Mouse (Mus musculus): ENCODE results near the gene Ptprt. TPM values are rescaled to one million over a fixed set of nuclear protein-coding genes. Genes with fewer than 3 reads are reported as not detected.

The Ptprt gene
- total and polyA plus RNA-seq, 3 experiments = not detected

DNA sequence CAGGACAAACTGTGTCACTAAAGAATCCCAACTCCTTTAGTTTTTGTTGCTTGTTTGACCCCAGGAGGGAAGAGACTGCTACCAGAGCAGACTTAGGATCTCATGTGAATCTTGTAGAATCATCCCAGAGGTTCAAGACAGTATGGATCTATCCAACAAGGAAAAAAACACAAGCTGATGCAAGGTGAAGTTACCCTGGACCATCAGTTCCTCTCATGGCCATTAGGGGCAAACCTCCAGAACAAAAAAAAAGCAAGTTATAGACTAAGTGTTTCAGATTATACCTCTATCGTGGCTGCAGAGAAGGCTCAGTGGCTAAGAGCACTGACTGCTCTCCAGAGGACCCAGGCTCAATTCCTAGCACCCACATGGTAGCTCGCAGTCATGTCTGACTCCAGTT is 88.1 kb downstream of the Ptprt start:
- TF ChIP-seq CTCF (IDR thresholded peaks at IDR 0.05 in 2 of 3, conservative IDR thresholded peaks at IDR 0.05 in 1 of 3; ENCODE audit: control insufficient read depth in 1 of 3, insufficient read depth in 1 of 3, low read depth in 2 of 3, low read length in 3 of 3, poor library complexity in 1 of 3, severe bottlenecking in 1 of 3) (no peak), GATA1 (IDR thresholded peaks at IDR 0.05; ENCODE audit: low read depth, low read length) (no peak), CHD1 (IDR thresholded peaks at IDR 0.05; ENCODE audit: low read depth, low read length) (no peak), MYC (IDR thresholded peaks at IDR 0.05; ENCODE audit: low read depth, low read length) (no peak), UBTF (IDR thresholded peaks at IDR 0.05; ENCODE audit: borderline replicate concordance, insufficient read depth, low read depth, low read length) (no peak), TBP (IDR thresholded peaks at IDR 0.05; ENCODE audit: low read depth, low read length) (no peak), ZNF384 (IDR thresholded peaks at IDR 0.05; ENCODE audit: low read depth, low read length) (no peak), ETS1 (IDR thresholded peaks at IDR 0.05; ENCODE audit: low read depth, low read length) (no peak), RCOR1 (IDR thresholded peaks at IDR 0.05; ENCODE audit: low read depth, low read length) (no peak), CHD2 (IDR thresholded peaks at IDR 0.05; ENCODE audit: low read length) (no peak), MAX (IDR thresholded peaks at IDR 0.05; ENCODE audit: low read length) (no peak), POLR2AphosphoS2 (IDR thresholded peaks at IDR 0.05; ENCODE audit: low read length) (no peak), JUND (IDR thresholded peaks at IDR 0.05; ENCODE audit: low read depth, low read length) (no peak), USF1 (IDR thresholded peaks at IDR 0.05; ENCODE audit: low read depth, low read length) (no peak)
- DNase-seq (ENCODE audit: low read depth, low spot score) = no peak
- no peaks in the 10 kb centered on the region for H3K27me3 ChIP-seq (ENCODE audit: control insufficient read depth in 1 of 2, insufficient read depth in 2 of 2, low read length in 2 of 2)
- H3K27ac ChIP-seq (ENCODE audit: control insufficient read depth, low read depth, low read length) = no peak overlapping the region
- H3K36me3 ChIP-seq (ENCODE audit: control insufficient read depth in 1 of 2, insufficient read depth in 2 of 2, low read length in 2 of 2) = no peaks in the 10 kb centered on the region
- H3K4me1 ChIP-seq (ENCODE audit: control insufficient read depth in 1 of 2, insufficient read depth in 2 of 2, low read length in 2 of 2) = no peaks in the 10 kb centered on the region
- no peaks in the 10 kb centered on the region for H3K9me3 ChIP-seq (replicated peaks; ENCODE audit: insufficient read depth, low read length)
- H3K79me2 ChIP-seq (ENCODE audit: control insufficient read depth, insufficient read depth, low read length, poor library complexity) = no peaks in the 10 kb centered on the region
- H3K4me3 ChIP-seq (ENCODE audit: control insufficient read depth in 1 of 2, insufficient read depth in 1 of 2, low read depth in 2 of 2, low read length in 2 of 2) = no peak overlapping the region
- no peak overlapping the region for H3K9ac ChIP-seq (ENCODE audit: control insufficient read depth, low read depth, low read length, poor library complexity, severe bottlenecking)

DNA sequence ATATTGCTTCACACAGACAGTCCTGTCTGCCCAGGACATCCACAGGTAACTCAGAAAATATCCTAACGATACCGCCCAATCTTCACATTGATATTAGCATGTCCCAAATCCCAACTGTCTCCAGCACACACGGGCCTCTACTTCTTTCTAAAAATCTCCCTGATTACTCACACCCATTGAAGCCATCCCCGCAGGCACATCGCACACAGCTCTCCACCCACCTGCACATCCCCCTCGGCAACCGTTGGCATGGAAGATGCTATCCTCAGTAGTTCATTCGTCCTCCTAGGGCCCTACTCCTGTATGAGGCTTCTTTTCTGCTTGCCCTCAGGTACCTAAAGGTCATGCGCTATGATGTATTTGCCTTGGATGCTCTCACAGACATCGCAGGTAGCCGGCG is 89.9 kb downstream of the Ptprt start:
- H3K9me3 ChIP-seq (replicated peaks; ENCODE audit: insufficient read depth, low read length) = no peaks in the 10 kb centered on the region
- H3K79me2 ChIP-seq (ENCODE audit: control insufficient read depth, insufficient read depth, low read length, poor library complexity) = no peaks in the 10 kb centered on the region
- no peaks in the 10 kb centered on the region for H3K36me3 ChIP-seq (ENCODE audit: control insufficient read depth in 1 of 2, insufficient read depth in 2 of 2, low read length in 2 of 2)
- no peak for TF ChIP-seq HCFC1 (IDR thresholded peaks at IDR 0.05; ENCODE audit: low read depth, low read length)
- no peak for TF ChIP-seq MAZ (IDR thresholded peaks at IDR 0.05; ENCODE audit: low read depth, low read length)
- TF ChIP-seq E2F4 (IDR thresholded peaks at IDR 0.05; ENCODE audit: borderline replicate concordance, low read depth, low read length) = no peak
- TF ChIP-seq SMC3 (IDR thresholded peaks at IDR 0.05; ENCODE audit: low read depth, low read length) = no peak
- TF ChIP-seq MXI1 (IDR thresholded peaks at IDR 0.05; ENCODE audit: low read depth, low read length) = no peak
- TF ChIP-seq TCF12 (IDR thresholded peaks at IDR 0.05; ENCODE audit: low read depth, low read length) = no peak
- TF ChIP-seq MYB (IDR thresholded peaks at IDR 0.05; ENCODE audit: low read depth, low read length) = no peak
- TF ChIP-seq USF1 (IDR thresholded peaks at IDR 0.05; ENCODE audit: low read depth, low read length) = no peak
- no peak for TF ChIP-seq NRF1 (IDR thresholded peaks at IDR 0.05; ENCODE audit: insufficient read depth, low read depth, low read length, poor library complexity, severe bottlenecking)
- TF ChIP-seq ZMIZ1 (IDR thresholded peaks at IDR 0.05; ENCODE audit: low read depth, low read length) = no peak
- no peak for TF ChIP-seq ETS1 (IDR thresholded peaks at IDR 0.05; ENCODE audit: low read depth, low read length)
- no peak for TF ChIP-seq CHD2 (IDR thresholded peaks at IDR 0.05; ENCODE audit: low read length)
- no peak for TF ChIP-seq BHLHE40 (IDR thresholded peaks at IDR 0.05; ENCODE audit: borderline replicate concordance, low read depth, low read length)
- TF ChIP-seq TBP (IDR thresholded peaks at IDR 0.05; ENCODE audit: low read depth, low read length) = no peak
- TF ChIP-seq SIN3A (IDR thresholded peaks at IDR 0.05; ENCODE audit: low read length) = no peak
- no peak for TF ChIP-seq ELF1 (IDR thresholded peaks at IDR 0.05; ENCODE audit: low read depth, low read length)
- TF ChIP-seq EP300 (IDR thresholded peaks at IDR 0.05; ENCODE audit: low read depth in 1 of 2, low read length in 2 of 2) = no peak
- no peak for TF ChIP-seq MEF2A (IDR thresholded peaks at IDR 0.05; ENCODE audit: extremely low read depth, insufficient replicate concordance, low read depth, low read length, poor library complexity, severe bottlenecking)
- no peak for TF ChIP-seq GABPA (IDR thresholded peaks at IDR 0.05; ENCODE audit: low read depth, low read length)
- TF ChIP-seq ZKSCAN1 (IDR thresholded peaks at IDR 0.05; ENCODE audit: low read depth, low read length) = no peak
- no peak overlapping the region for H3K9ac ChIP-seq (ENCODE audit: control insufficient read depth, low read depth, low read length, poor library complexity, severe bottlenecking)
- no peak for DNase-seq (ENCODE audit: low read depth, low spot score)
- no peaks in the 10 kb centered on the region for H3K4me1 ChIP-seq (ENCODE audit: control insufficient read depth in 1 of 2, insufficient read depth in 2 of 2, low read length in 2 of 2)
- H3K4me3 ChIP-seq (ENCODE audit: control insufficient read depth in 1 of 2, insufficient read depth in 1 of 2, low read depth in 2 of 2, low read length in 2 of 2) = no peak overlapping the region
- H3K27ac ChIP-seq (ENCODE audit: control insufficient read depth, low read depth, low read length) = no peak overlapping the region
- no peaks in the 10 kb centered on the region for H3K27me3 ChIP-seq (ENCODE audit: control insufficient read depth in 1 of 2, insufficient read depth in 2 of 2, low read length in 2 of 2)
